Mouse (Mus musculus) MEL (cell line): ENCODE results near the gene Cdk5r2.

Source experiments
- CTCF ChIP-seq, 3 experiments: IDR thresholded peaks in 2 of 3; conservative IDR thresholded peaks in 1 of 3; 2 replicates each; pipeline ENCODE4 v1.5.1; 2011 to 2012; ENCODE audit warnings: low read length in 3 of 3, low read depth in 2 of 3, mild to moderate bottlenecking in 2 of 3, improper control_type of control experiment in 1 of 3, inconsistent platforms in 1 of 3, mixed read lengths in 1 of 3, moderate library complexity in 1 of 3; ENCODE audit not compliant: control insufficient read depth in 1 of 3, insufficient read depth in 1 of 3, poor library complexity in 1 of 3, severe bottlenecking in 1 of 3
- ZC3H11A ChIP-seq: IDR thresholded peaks from 2 replicates; pipeline ENCODE4 v1.6.1; 2012; ENCODE audit warnings: low read depth, mild to moderate bottlenecking, inconsistent platforms, low read length, improper control_type of control experiment

GRCm38 (mm10) chr1:74891513-74891912, 36.8 kb downstream of the Cdk5r2 start:
- TF ChIP-seq ZC3H11A (no peak), CTCF (IDR thresholded peaks at IDR 0.05 in 2 of 3, conservative IDR thresholded peaks at IDR 0.05 in 1 of 3; ENCODE audit: control insufficient read depth in 1 of 3, insufficient read depth in 1 of 3, low read depth in 2 of 3, low read length in 3 of 3, poor library complexity in 1 of 3, severe bottlenecking in 1 of 3) (no peak)
